8 mouse cellular contexts compared by ENCODE assay signal in the genomic region with DNA sequence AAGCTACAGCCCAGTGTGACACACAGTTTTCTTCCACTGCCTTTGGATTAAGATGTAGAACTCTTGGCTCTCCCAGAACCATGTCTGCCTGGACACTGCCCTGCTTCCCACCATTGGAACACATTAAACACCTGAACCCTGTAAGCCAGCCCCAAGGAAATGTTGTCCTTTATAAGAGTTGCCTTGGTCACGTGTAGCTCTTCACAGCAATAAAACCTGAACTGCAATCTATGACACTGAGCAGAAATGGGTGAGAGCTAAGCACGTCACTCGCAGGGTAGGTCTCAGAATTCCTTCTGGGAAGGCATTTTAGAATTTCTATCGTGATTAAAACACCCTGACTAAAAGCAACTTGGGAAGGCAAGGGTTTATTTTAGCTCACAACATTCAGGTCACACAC.
ATAC-seq and TF ChIP-seq lines count a peak whose summit lies in the region.
"Had no signal": no experiment of that assay in that cellular context is flagged by ENCODE, and none has a peak within 500 bp of the region (broad histone marks: within the 10 kb centered on the region; RNA-seq: fewer than 3 reads in every experiment).

No protein-coding gene starts in this region.

- ATAC-seq in intestine, embryonic 15.5 days, result peak; percentile 77
- ATAC-seq in intestine, postnatal 0 days, result no peak
- ATAC-seq in intestine, embryonic 16.5 days, result peak; percentile 79
- ATAC-seq in forebrain, embryonic 13.5 days, result no peak
- ATAC-seq: activated CD4-positive, CD25-positive, alpha-beta regulatory T cell, adult 4 months; CD4-positive, CD25-positive, alpha-beta regulatory T cell, adult 4 months; Patski had no signal

- TF ChIP-seq CTCF in intestine, postnatal 0 days (IDR thresholded peaks at IDR 0.05; ENCODE audit: low read depth), result no peak

- no peak overlapping the region for H3K4me3 ChIP-seq in intestine, embryonic 15.5 days (replicated peaks)
- H3K4me3 ChIP-seq in intestine, postnatal 0 days (ENCODE audit: low read depth, low read length), result no peak overlapping the region
- H3K4me3 ChIP-seq in intestine, embryonic 16.5 days (ENCODE audit: low read length), result no peak overlapping the region
- H3K4me3 ChIP-seq in forebrain, embryonic 13.5 days, result no peak overlapping the region

- WGBS in intestine, embryonic 15.5 days, result 48% methylated on average over 4 of the region's 4 CpGs
- 40% methylated on average over 4 of the region's 4 CpGs for WGBS in intestine, postnatal 0 days
- 55% methylated on average over 4 of the region's 4 CpGs for WGBS in intestine, embryonic 16.5 days
- 87% methylated on average over 4 of the region's 4 CpGs for WGBS in forebrain, embryonic 13.5 days

- no peaks in the 10 kb centered on the region for H3K4me1 ChIP-seq in intestine, embryonic 15.5 days (replicated peaks)
- no peaks in the 10 kb centered on the region; the same call in 1 of the 2 replicates for H3K4me1 ChIP-seq in intestine, postnatal 0 days (replicated peaks; ENCODE audit: control insufficient read depth, insufficient read depth, low read length)
- H3K4me1 ChIP-seq in intestine, embryonic 16.5 days (ENCODE audit: control insufficient read depth, insufficient read depth, low read length), result peaks cover 8% of the 10 kb centered on the region; the same call in 1 of the 2 replicates
- peaks cover 19% of the 10 kb centered on the region for H3K4me1 ChIP-seq in forebrain, embryonic 13.5 days

- H3K4me2 ChIP-seq in intestine, embryonic 15.5 days (replicated peaks), result no peak overlapping the region
- H3K4me2 ChIP-seq in intestine, postnatal 0 days (replicated peaks; ENCODE audit: low read depth), result no peak overlapping the region
- no peak overlapping the region for H3K4me2 ChIP-seq in intestine, embryonic 16.5 days (ENCODE audit: low read depth, low read length)
- H3K4me2 ChIP-seq in forebrain, embryonic 13.5 days, result no peak overlapping the region

- H3K9ac ChIP-seq in intestine, embryonic 15.5 days, result no peak overlapping the region
- no peak overlapping the region for H3K9ac ChIP-seq in intestine, postnatal 0 days (ENCODE audit: low read depth, low read length)
- no peak overlapping the region for H3K9ac ChIP-seq in intestine, embryonic 16.5 days (ENCODE audit: low read depth, low read length)
- H3K9ac ChIP-seq in forebrain, embryonic 13.5 days, result no peak overlapping the region

- no peak overlapping the region for H3K27ac ChIP-seq in intestine, embryonic 15.5 days
- no peak overlapping the region for H3K27ac ChIP-seq in intestine, postnatal 0 days (ENCODE audit: low read depth, low read length)
- H3K27ac ChIP-seq in intestine, embryonic 16.5 days (ENCODE audit: low read length), result no peak overlapping the region
- no peak overlapping the region for H3K27ac ChIP-seq in forebrain, embryonic 13.5 days

- no peaks in the 10 kb centered on the region for H3K36me3 ChIP-seq in intestine, embryonic 15.5 days
- H3K36me3 ChIP-seq in intestine, postnatal 0 days (ENCODE audit: control insufficient read depth, insufficient read depth), result no peaks in the 10 kb centered on the region
- no peaks in the 10 kb centered on the region for H3K36me3 ChIP-seq in intestine, embryonic 16.5 days (ENCODE audit: control insufficient read depth, insufficient read depth, low read length)
- no peaks in the 10 kb centered on the region for H3K36me3 ChIP-seq in forebrain, embryonic 13.5 days (ENCODE audit: poor library complexity, severe bottlenecking)
- H3K36me3 ChIP-seq: G1E had no signal

- no peaks in the 10 kb centered on the region for H3K9me3 ChIP-seq in intestine, embryonic 15.5 days
- H3K9me3 ChIP-seq in intestine, postnatal 0 days (ENCODE audit: control insufficient read depth), result no peaks in the 10 kb centered on the region
- peaks cover 3% of the 10 kb centered on the region; the same call in 1 of the 2 replicates for H3K9me3 ChIP-seq in intestine, embryonic 16.5 days (ENCODE audit: control insufficient read depth, low read length)
- peaks cover 6% of the 10 kb centered on the region; the same call in 1 of the 2 replicates for H3K9me3 ChIP-seq in forebrain, embryonic 13.5 days (replicated peaks)
- H3K9me3 ChIP-seq: G1E had no signal

- no peaks in the 10 kb centered on the region for H3K27me3 ChIP-seq in intestine, embryonic 15.5 days (replicated peaks)
- H3K27me3 ChIP-seq in intestine, postnatal 0 days (replicated peaks; ENCODE audit: control insufficient read depth, insufficient read depth, low read length), result no peaks in the 10 kb centered on the region
- H3K27me3 ChIP-seq in intestine, embryonic 16.5 days (replicated peaks; ENCODE audit: control insufficient read depth, insufficient read depth, low read length), result no peaks in the 10 kb centered on the region
- H3K27me3 ChIP-seq in forebrain, embryonic 13.5 days, result no peaks in the 10 kb centered on the region
- H3K27me3 ChIP-seq: Patski had no signal

Comparison
In these comparisons a context has a peak if more than half of its experiments do, and no peak if none do; other contexts are left out.
1. ATAC-seq: peak in intestine, embryonic 15.5 days (single experiment) and intestine, embryonic 16.5 days (single experiment); none in intestine, postnatal 0 days (single experiment) and forebrain, embryonic 13.5 days (single experiment).